Mouse (Mus musculus): ENCODE data around the gene Gm6217.
"Not testable (repeated sequence)": the region's sequence is repeated elsewhere in the genome, so short reads cannot be mapped to it uniquely, and the experiment has no call there.

The Gm6217 gene

DNA sequence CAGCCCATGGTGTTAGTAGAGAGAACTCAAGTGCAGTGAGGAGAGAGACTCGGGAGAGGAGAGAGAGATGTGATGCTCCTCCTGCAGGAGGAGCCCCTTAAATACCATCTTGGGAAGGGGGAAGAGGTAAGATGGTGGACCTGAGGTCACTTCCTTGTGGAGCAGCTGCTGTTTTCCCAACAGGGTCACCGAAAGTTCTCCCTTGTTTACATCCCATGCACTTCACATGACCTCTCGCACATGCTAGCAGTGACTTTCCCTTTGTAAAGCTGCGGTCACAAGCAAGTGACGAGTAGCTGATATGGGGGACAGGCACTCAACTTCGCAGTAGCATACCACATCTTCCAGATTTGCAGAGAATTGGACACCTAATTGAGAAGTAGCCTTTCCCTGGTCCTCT lies at the start of gene Gm6217:
Gene Gm6217, minus strand, starts transcription at position 74 of the 400 bp plus-strand sequence.
- DNase-seq (ENCODE audit: low spot score): not testable (repeated sequence)

DNA sequence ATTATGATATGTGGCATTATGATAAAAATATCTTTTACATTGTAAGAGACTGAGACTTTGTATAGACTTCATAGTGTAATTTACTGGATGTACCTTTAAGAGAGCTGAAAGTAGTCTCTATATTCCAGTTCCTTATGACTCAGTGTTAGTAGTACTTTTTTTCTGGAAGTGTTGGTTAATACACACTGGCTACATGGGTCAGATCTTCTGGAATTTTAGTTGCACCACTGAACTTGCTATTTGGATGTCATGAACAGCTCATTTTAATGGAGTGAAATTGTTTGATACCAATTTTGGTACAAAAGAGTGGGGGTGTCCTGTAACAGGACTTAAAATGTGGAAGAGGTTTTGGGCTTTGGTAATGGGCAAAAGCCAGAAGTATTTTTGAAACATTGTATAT lies 46.6 kb upstream of the Gm6217 start:
- DNase-seq (ENCODE audit: low spot score): no peak

DNA sequence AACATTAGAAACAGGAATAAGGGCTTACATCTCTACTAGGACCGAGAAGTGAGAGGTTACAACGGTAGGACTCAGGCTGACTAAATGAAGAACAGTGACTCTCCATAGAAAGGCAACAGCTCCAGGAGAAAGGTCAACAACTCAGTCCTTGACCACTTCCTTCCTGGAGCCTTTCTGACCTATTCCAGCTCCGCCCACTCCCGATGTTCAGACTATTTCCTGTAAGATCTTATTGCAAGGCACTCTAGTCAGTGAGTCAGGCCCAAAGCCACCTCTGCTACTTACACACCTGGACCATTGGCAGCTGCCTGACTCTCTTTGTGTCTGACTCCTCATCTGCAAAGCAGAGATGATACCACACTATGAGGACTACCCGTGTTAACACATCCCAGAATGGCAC lies 44.6 kb upstream of the Gm6217 start:
- DNase-seq (ENCODE audit: low spot score): no peak

DNA sequence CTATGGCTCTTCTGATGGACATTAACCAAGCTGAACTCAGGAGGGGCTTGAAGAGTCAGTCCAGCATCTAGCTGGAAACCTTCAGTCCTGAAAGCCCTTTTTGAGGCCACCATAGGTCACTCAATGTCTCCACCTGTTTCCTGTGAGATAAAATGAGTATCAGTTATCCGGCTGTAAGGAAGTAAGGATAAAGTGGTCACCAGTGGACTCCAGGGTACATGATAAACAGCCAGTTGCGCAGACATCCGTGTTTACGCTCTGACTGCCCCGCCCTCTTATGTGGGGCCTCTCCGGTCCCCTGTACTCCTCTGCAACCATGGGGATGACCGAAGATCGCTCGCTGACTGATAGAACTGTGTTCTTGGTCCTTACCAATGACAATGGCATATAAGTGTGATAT lies 43.1 kb upstream of the Gm6217 start:
- DNase-seq (ENCODE audit: low spot score): no peak

DNA sequence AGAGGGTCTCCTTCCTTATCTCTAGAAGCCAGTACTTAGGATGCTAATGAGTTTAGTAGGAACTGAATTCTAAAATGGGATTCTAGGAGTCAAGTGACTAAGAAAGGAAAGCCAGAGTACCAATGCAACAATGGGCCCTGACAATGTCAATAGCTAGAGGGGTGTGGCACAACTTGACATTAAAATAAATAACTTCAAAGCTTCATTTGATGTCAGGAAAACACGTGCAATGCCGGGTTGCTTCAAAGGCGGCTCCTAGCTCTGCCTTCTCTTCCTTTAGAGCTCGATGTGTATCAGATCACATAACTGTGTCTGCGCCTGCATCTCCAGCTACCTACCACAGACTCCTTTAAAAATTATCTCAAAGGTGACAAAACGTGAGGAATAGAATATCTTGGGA lies 42.7 kb upstream of the Gm6217 start:
- no peak for DNase-seq (ENCODE audit: low spot score)

DNA sequence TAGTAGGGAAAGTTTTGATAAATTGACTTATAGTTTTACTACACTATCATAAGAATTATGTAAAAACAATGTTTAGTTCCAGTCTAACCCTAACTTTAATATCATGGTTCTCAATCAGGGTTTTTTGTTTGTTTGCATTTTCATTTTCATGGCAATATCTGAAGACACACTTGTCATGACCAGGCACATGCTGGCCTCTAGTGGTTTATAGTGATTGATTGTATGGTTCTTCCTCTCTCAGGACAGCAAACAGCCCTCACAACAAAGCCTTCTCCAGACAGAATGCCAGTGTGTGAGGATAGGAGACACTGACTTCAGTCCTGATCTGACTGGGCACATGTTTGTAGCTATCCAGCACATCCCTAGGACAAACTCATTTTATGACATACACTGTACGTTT lies 42.0 kb upstream of the Gm6217 start:
- DNase-seq (ENCODE audit: low spot score): no peak

DNA sequence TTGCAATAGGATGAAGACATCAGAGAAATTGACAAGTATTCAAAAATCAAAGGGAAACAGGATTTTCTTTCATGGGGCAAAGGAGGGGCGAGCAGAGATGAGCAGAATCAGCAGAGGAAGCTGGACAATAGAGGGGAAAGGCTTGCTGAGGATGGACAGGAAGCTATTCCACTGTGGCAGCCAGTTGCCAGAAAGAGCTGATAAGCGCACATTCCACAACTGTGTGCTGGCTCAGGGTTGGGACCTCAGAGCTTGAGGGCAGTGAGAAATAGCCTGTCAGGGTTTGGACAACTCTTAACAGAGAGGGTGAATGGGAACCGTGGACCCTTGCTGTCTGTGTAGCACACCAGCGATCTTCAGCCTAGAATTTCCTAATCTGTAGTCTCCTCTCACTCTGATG lies 40.8 kb upstream of the Gm6217 start:
- no peak for DNase-seq (ENCODE audit: low spot score)

DNA sequence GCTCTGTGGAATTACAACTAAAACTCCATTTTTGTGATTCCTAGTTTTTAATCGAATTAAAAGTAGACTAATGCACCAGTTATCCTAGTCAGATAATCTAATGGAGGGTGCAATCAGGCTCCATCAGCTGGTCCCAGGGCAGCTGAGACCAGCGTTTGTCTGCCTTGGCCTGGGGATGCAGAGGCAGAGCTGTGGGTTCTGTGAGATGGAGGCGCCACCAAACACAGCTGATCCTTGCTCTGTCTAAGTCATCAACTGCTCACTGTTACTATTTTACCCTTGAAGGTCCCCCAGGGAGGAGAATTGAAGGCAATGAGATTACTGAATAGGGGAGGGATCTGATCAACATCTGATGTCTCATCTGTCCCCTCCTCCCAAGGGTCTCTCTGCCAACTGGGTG lies 35.2 kb upstream of the Gm6217 start:
- no peak for DNase-seq (ENCODE audit: low spot score)

DNA sequence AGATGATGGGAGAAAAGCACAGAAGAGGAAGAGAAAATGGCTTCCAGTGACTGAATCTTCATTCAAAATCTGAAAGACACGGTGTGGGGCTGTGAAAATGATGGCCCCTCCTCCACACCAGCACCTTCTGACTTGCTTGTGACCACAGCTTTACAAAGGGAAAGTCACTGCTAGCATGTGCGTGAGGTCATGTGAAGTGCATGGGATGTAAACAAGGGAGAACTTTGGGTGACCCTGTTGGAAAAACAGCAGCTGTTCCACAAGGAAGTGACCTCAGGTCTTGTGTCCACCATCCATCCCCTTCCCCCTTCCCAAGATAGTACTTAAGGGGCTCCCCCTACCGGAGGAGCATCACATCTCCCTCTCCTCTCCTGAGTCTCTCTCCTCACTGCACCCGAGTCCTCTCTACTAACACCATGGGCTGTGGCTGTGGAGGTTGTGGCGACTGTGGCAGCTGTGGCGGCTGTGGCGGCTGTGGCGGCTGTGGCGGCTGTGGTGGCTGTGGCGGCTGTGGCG lies 28.7 kb upstream of the Gm6217 start, which contains the start of gene Gm47955:
Gene Gm47955, plus strand, starts transcription at position 417 of the 516 bp plus-strand sequence.
- no peak for DNase-seq (ENCODE audit: low spot score)

DNA sequence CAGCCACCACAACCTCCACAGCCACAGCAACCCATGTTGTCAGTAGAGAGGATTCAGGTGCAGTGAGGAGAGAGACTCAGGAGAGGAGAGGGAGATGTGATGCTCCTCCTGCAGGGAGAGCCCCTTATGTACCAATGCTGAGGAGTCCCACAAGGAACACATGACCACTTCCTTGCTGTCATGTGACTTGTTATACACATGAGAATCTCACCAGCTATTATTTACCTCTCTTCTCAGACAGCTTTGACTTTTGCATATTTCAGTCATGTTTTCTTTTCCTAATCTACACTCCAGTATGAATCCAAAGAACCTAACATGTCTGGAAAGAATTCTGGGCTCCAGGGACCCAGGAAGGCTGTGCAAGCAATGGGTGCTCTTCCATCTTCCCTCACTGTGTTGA lies 24.7 kb upstream of the Gm6217 start, which contains the start of gene Gm7544:
Gene Gm7544, minus strand, starts transcription at position 101 of the 400 bp plus-strand sequence.
- DNase-seq (ENCODE audit: low spot score): not testable (repeated sequence)

DNA sequence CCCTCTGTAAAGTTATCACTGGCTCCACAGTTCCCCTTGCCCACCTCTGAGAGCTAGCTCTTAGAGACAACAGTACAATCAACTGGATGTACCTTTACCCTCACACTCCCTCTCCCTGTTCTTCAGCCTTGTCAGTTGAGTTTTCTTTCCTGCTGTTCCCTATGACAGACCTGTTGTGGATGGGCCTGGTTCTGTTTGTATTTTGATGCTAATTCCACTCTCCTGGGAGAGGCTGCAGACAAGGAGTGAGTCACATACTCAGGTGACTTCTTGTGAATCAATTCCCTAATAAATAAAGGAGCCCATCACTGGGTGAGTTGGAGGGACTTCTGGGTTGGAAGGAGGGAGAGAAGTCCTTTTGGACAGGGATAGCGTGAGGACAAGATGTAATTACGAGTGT lies 17.4 kb upstream of the Gm6217 start:
- DNase-seq (ENCODE audit: low spot score): no peak

DNA sequence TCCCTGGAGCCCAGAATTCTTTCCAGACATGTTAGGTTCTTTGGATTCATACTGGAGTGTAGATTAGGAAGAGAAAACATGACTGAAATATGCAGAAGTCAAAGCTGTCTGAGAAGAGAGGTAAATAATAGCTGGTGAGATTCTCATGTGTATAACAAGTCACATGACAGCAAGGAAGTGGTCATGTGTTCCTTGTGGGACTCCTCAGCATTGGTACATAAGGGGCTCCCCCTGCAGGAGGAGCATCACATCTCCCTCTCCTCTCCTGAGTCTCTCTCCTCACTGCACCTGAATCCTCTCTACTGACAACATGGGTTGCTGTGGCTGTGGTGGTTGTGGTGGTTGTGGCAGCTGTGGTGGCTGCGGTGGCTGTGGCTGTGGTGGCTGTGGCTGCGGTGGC lies 14.8 kb upstream of the Gm6217 start:
- DNase-seq (ENCODE audit: low spot score): not testable (repeated sequence)

DNA sequence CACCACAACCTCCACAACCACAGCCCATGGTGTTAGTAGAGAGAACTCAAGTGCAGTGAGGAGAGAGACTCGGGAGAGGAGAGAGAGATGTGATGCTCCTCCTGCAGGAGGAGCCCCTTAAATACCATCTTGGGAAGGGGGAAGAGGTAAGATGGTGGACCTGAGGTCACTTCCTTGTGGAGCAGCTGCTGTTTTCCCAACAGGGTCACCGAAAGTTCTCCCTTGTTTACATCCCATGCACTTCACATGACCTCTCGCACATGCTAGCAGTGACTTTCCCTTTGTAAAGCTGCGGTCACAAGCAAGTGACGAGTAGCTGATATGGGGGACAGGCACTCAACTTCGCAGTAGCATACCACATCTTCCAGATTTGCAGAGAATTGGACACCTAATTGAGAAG lies 12.1 kb upstream of the Gm6217 start, which contains the start of gene A030003K21Rik:
Gene A030003K21Rik, minus strand, starts transcription at position 94 of the 400 bp plus-strand sequence.
- DNase-seq (ENCODE audit: low spot score): not testable (repeated sequence)

DNA sequence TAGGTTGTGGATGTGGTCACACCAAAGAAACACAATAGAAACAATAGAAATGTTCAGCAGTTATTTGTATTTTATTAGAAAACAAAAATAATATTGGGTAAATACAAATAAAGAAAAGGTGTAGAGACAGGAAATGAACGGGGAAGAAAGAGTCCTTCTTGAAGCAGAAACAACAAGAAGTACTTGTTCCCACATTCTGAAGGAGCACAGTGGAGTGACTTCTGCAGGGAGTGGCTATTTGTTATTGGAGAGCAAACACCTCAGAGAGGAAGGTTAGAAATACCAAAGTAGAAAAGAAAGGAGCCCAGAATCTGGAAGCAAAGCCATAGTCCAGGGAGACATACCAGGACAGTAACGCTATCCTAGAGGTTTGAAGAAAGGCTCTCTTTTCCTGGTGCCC lies 11.3 kb upstream of the Gm6217 start:
- not testable (repeated sequence) for DNase-seq (ENCODE audit: low spot score)

DNA sequence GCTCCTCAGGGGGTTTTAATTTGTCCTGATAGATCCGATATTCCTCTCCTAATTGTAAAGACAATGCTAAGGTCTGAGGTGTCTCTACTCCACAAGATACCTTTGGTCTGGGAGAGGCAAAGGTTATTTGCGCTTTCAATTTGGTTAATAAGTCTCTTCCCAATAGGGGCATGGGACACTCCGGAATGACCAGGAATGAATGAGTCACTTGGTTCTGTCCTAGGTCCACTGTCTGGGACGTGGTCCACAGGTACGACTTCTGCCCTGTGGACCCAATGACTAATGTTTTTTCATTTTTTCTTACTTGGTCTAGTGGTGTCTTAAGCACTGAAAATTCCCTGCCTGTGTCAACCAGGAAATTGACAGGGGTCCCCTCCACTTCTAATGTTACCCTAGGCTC lies 7.5 kb upstream of the Gm6217 start:
- no peak for DNase-seq (ENCODE audit: low spot score)

DNA sequence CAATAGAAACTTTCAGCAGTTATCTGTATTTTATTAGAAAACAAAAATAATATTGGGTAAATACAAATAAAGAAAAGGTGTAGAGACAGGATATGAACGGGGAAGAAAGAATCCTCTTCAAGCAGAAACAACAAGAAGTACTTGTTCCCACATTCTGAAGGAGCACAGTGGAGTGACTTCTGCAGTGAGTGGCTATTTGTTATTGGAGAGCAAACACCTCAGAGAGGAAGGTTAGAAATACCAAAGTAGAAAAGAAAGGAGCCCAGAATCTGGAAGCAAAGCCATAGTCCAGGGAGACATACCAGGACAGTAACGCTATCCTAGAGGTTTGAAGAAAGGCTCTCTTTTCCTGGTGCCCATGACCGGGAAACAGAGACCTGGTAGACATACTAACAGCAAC lies 641 bp downstream of the Gm6217 start:
- DNase-seq (ENCODE audit: low spot score): not testable (repeated sequence)

DNA sequence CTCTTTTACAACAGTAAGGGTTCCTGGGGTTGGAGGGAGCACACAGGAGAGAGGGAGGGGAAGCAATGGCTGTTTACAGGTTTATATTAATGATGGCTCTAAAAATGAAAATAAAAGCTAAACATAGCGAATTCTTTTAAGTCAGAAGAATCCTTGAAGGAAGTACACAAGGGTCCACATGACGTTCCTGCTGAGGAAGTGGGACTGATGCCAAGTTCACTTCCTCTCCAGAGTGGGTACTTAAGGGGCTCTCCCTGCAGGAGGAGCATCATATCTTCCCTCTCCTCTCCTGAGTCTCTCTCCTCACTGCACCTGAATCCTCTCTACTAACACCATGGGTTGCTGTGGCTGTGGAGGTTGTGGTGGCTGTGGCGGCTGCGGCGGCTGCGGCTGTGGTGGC lies 6.5 kb downstream of the Gm6217 start, which contains the start of gene A030014E15Rik:
Gene A030014E15Rik, plus strand, starts transcription at position 268 of the 400 bp plus-strand sequence.
- no peak for DNase-seq (ENCODE audit: low spot score)

DNA sequence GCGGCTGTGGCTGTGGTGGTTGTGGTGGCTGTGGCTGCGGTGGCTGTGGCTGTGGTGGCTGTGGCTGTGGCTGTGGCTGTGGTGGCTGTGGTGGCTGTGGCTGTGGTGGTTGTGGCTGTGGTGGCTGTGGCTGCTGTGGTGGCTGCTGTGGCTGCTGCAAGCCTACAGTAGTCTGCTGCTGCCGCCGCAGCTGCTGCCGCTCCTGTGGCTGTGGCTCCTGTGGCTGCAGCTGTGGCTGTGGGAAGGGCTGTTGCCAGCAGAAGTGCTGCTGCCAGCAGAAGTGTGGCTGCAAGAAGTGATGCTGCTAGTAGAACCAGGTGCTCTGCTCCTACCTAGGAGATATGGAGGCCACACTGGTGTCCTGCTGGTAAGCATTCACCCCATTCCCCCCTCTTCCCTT lies 17.8 kb downstream of the Gm6217 start:
- DNase-seq (ENCODE audit: low spot score): not testable (repeated sequence)

DNA sequence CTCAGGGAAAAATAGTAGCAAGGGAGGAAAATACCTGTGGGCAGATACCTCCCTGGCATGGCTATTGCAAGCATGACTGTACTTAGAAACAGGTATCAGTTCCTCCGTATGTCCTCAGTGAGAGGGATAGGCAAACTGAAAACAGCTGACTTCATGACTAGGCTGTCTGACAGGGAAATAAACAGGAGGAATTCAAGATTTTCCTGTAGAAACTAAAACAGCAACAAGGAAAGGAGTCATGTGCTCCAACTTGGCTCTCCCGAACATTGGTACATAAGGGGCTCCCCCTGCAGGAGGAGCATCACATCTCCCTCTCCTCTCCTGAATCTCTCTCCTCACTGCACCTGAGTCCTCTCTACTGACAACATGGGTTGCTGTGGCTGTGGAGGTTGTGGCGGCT lies 18.2 kb downstream of the Gm6217 start, which contains the start of gene A030005L19Rik:
Gene A030005L19Rik, plus strand, starts transcription at position 301 of the 400 bp plus-strand sequence.
- no peak for DNase-seq (ENCODE audit: low spot score)

DNA sequence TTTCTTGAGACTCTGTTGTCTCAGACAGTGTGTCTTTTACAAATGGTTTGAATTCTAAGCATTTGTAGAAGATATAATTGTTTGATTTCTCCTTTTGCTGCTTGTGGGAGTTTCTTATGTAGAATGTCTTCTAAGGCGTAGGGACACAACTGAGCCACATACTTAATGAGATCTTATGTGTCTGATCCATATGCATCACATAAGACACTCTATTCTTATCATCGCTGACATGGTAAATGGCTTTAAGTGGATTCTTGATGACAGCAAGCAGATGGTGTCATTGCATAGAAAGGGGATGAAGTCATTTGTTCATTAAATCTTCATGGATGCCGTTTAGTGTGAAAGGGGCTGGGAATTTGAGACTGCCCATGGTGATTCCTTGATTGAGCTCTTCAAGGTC lies 25.3 kb downstream of the Gm6217 start:
- DNase-seq (ENCODE audit: low spot score): no peak

DNA sequence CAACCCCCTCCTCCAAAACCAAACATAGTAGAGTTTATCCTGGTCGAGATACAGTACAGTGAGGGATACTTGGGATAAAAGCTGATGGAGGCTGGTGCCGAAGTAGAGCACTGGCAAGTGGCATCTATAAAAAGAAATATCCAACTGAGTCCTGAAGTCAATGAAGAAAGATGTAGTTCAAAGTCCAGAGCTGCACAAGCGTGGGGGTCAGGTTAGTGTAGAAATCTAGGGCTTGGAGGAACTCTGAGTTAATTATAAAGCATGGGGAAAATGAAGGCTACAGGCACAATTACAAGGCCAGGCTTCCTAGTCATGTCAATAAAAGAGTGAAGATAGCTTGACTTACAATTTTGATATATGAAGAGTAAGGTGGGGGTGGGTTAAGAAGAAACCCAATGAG lies 30.0 kb downstream of the Gm6217 start:
- no peak for DNase-seq (ENCODE audit: low spot score)

DNA sequence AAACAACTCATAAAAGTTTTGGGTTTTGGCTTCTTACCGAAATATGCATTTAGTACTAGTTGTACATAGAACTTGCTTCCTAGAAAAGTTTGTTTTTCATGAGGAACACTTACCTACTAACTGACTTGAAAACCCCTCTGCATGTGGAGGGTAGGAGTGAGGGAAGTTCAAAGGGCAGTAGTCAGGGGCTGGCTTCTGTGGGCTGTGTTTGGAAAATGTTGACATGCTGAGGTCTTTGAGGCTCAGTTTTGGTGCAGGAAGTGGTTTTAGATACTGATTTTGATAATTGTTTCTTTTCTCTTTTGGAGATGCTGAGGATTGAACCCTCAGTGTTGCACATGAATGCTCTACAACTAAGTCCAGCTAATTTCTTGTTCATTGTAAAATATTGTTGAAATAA lies 30.6 kb downstream of the Gm6217 start:
- no peak for DNase-seq (ENCODE audit: low spot score)

DNA sequence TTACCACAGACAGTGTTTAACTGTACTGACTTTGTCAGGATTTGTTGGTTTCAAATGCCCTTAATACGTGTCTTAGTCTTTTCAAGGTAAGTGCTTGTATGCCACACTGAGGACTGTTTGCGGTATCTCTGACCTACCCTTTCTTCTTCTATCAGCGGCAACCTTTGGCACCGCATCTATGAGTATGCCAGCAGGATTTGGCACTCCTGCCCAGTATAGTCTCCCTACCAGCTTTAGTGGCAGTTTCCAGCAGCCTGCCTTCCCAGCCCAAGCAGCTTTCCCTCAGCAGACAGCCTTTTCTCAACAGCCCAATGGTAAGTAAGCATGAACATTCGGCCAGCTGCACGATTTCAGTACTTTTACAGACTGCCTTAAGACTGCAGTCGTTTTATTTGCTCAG lies 37.9 kb downstream of the Gm6217 start:
- no peak for DNase-seq (ENCODE audit: low spot score)
